Mouse (Mus musculus) forebrain, embryonic 11.5 days (tissue): ENCODE results near the gene Utp6. TPM values are rescaled to one million over a fixed set of nuclear protein-coding genes. Genes with fewer than 3 reads are reported as not detected.
A peak's percentile ranks its signal among the peaks of the same experiment; 100 is the strongest.

Experiments used
- ATAC-seq: fragments of 200-750 bp; cut with Nextera tagmentation; replicated peaks from 2 replicates; pipeline ENCODE4 v1.8.0; 2017; ENCODE audit warnings: moderate TSS enrichment; ENCODE audit not compliant: low FRiP score
- DNase-seq: peaks from one replicate; pipeline ENCODE4 v3.0.0-alpha.2; 2017; ENCODE audit warnings: low spot score
- H3K27ac ChIP-seq: fragments of 300-500 bp; sonication (generic); 2 replicates; pipeline ENCODE4 v1.5.1; 2014; ENCODE audit warnings: low read depth, low read length
- H3K27me3 ChIP-seq: fragments of 300-500 bp; sonication (generic); 2 replicates; pipeline ENCODE4 v1.6.1; 2014; ENCODE audit warnings: mild to moderate bottlenecking, low read length, mixed read lengths; ENCODE audit not compliant: control insufficient read depth, insufficient read depth
- H3K36me3 ChIP-seq: fragments of 300-500 bp; sonication (generic); 2 replicates; pipeline ENCODE4 v1.6.1; 2014; ENCODE audit warnings: mild to moderate bottlenecking, low read length, moderate library complexity, mixed read lengths; ENCODE audit not compliant: control insufficient read depth, insufficient read depth
- H3K4me1 ChIP-seq: fragments of 300-500 bp; sonication (generic); replicated peaks from 2 replicates; pipeline ENCODE4 v1.6.1; 2014; ENCODE audit warnings: low read length, mixed read lengths; ENCODE audit not compliant: control insufficient read depth, insufficient read depth
- H3K4me2 ChIP-seq: fragments of 300-500 bp; sonication (generic); 2 replicates; pipeline ENCODE4 v1.6.1; 2014; ENCODE audit warnings: low read depth, mild to moderate bottlenecking, low read length, moderate library complexity, mixed read lengths; ENCODE audit not compliant: severe bottlenecking
- H3K4me3 ChIP-seq: fragments of 300-500 bp; sonication (generic); 2 replicates; pipeline ENCODE4 v1.5.1; 2014; ENCODE audit warnings: low read depth, low read length
- H3K9ac ChIP-seq: fragments of 300-500 bp; sonication (generic); 2 replicates; pipeline ENCODE4 v1.6.1; 2014; ENCODE audit warnings: low read length
- H3K9me3 ChIP-seq: fragments of 300-500 bp; sonication (generic); 2 replicates; pipeline ENCODE4 v1.6.1; 2016; ENCODE audit warnings: low read length, mixed read lengths; ENCODE audit not compliant: control insufficient read depth
- WGBS: fragments of 180-500 bp; shearing (Covaris S2); extraction: QIAGEN DNeasy Blood & Tissue Kit; methylation state at CpG from one replicate; pipeline ENCODE4 v1.1.7; 2014; 5-methylcytosine and 5-hydroxymethylcytosine counted together
- polyA plus RNA-seq: library from polyadenylated mRNA; unstranded; fragments of >200 nt; fragmentation: Nextera tagmentation; extraction: Ambion mirVana; gene quantifications from 2 replicates; pipeline ENCODE4 v1.2.1, GENCODE M21; 2014

Gene Utp6
- polyA plus RNA-seq, 1 experiment from 2014 or later = 91.8 TPM

- no peak overlapping the region for H3K9ac ChIP-seq
- no peak overlapping the region for H3K4me3 ChIP-seq
- H3K4me2 ChIP-seq = no peak overlapping the region
- DNase-seq (no peak), ATAC-seq (no peak)
- no peaks in the 10 kb centered on the region for H3K9me3 ChIP-seq
- H3K27ac ChIP-seq = no peak overlapping the region
- peaks cover 6% of the 10 kb centered on the region for H3K36me3 ChIP-seq
- no peaks in the 10 kb centered on the region for H3K4me1 ChIP-seq
- WGBS = 87% methylated on average over 8 of the region's 8 CpGs
- H3K27me3 ChIP-seq = no peaks in the 10 kb centered on the region
Observed at GRCm38 (mm10) chr11:79943136-79943535, 19.1 kb downstream of the Utp6 start.

GRCm38 (mm10) chr11:79935766-79936165 is 26.4 kb downstream of the Utp6 start:
- DNase-seq (no peak), ATAC-seq (no peak)
- Histone ChIP-seq H3K4me2 (no peak overlapping the region), H3K27me3 (no peaks in the 10 kb centered on the region), H3K9ac (no peak overlapping the region), H3K9me3 (no peaks in the 10 kb centered on the region), H3K4me1 (no peaks in the 10 kb centered on the region), H3K4me3 (no peak overlapping the region), H3K36me3 (peaks cover 3% of the 10 kb centered on the region; the same call in 1 of the 2 replicates), H3K27ac (no peak overlapping the region)
- 86% methylated on average over 9 of the region's 9 CpGs for WGBS

- no peak overlapping the region for H3K27ac ChIP-seq
- DNase-seq (peak; percentile 26), ATAC-seq (no peak)
- no peaks in the 10 kb centered on the region for H3K9me3 ChIP-seq
- H3K27me3 ChIP-seq = no peaks in the 10 kb centered on the region
- 83% methylated on average over 1 of the region's 1 CpGs for WGBS
- H3K9ac ChIP-seq = no peak overlapping the region
- H3K4me3 ChIP-seq = no peak overlapping the region
- H3K36me3 ChIP-seq = no peaks in the 10 kb centered on the region
- no peaks in the 10 kb centered on the region for H3K4me1 ChIP-seq
- no peak overlapping the region for H3K4me2 ChIP-seq
Observed at GRCm38 (mm10) chr11:79922766-79923165, 39.4 kb downstream of the Utp6 start.

GRCm38 (mm10) chr11:79922157-79922556 is 40.0 kb downstream of the Utp6 start:
- no peak overlapping the region for H3K27ac ChIP-seq
- DNase-seq = peak; percentile 49
- H3K4me3 ChIP-seq = no peak overlapping the region
- H3K4me2 ChIP-seq = no peak overlapping the region
- no peaks in the 10 kb centered on the region for H3K9me3 ChIP-seq
- no peaks in the 10 kb centered on the region for H3K27me3 ChIP-seq
- H3K4me1 ChIP-seq = no peaks in the 10 kb centered on the region
- no peak for ATAC-seq
- H3K9ac ChIP-seq = no peak overlapping the region
- 81% methylated on average over 3 of the region's 3 CpGs for WGBS
- H3K36me3 ChIP-seq = no peaks in the 10 kb centered on the region

- Histone ChIP-seq H3K27ac (no peak overlapping the region), H3K4me3 (no peak overlapping the region), H3K4me2 (no peak overlapping the region), H3K9ac (no peak overlapping the region), H3K9me3 (no peaks in the 10 kb centered on the region), H3K4me1 (no peaks in the 10 kb centered on the region), H3K36me3 (no peaks in the 10 kb centered on the region), H3K27me3 (no peaks in the 10 kb centered on the region)
- 60% methylated on average over 5 of the region's 5 CpGs for WGBS
- DNase-seq = peak; percentile 41
- no peak for ATAC-seq
Observed at GRCm38 (mm10) chr11:79920505-79921025, 41.6 kb downstream of the Utp6 start.

GRCm38 (mm10) chr11:79919685-79920504 is 42.3 kb downstream of the Utp6 start:
- H3K4me3 ChIP-seq = no peak overlapping the region
- H3K27ac ChIP-seq = no peak overlapping the region
- ATAC-seq (no peak), DNase-seq (peak; percentile 86)
- H3K4me1 ChIP-seq = no peaks in the 10 kb centered on the region
- WGBS = 23% methylated on average over 13 of the region's 13 CpGs
- H3K36me3 ChIP-seq = no peaks in the 10 kb centered on the region
- no peak overlapping the region for H3K4me2 ChIP-seq
- H3K27me3 ChIP-seq = no peaks in the 10 kb centered on the region
- H3K9me3 ChIP-seq = no peaks in the 10 kb centered on the region
- no peak overlapping the region for H3K9ac ChIP-seq

GRCm38 (mm10) chr11:79915696-79916349 is 46.4 kb downstream of the Utp6 start:
- Histone ChIP-seq H3K4me3 (no peak overlapping the region), H3K9ac (no peak overlapping the region), H3K4me2 (no peak overlapping the region), H3K9me3 (no peaks in the 10 kb centered on the region), H3K27ac (no peak overlapping the region), H3K36me3 (no peaks in the 10 kb centered on the region), H3K27me3 (no peaks in the 10 kb centered on the region), H3K4me1 (no peaks in the 10 kb centered on the region)
- peak; percentile 40 for DNase-seq
- WGBS = 70% methylated on average over 9 of the region's 9 CpGs
- ATAC-seq = no peak

GRCm38 (mm10) chr11:79908600-79909483 is 53.3 kb downstream of the Utp6 start:
- DNase-seq = peak; percentile 55
- no peak for ATAC-seq
- H3K9me3 ChIP-seq = no peaks in the 10 kb centered on the region
- WGBS = 86% methylated on average over 14 of the region's 14 CpGs
- no peak overlapping the region for H3K4me2 ChIP-seq
- H3K4me1 ChIP-seq = no peaks in the 10 kb centered on the region
- no peak overlapping the region for H3K27ac ChIP-seq
- no peak overlapping the region for H3K9ac ChIP-seq
- H3K27me3 ChIP-seq = no peaks in the 10 kb centered on the region
- H3K36me3 ChIP-seq = no peaks in the 10 kb centered on the region
- no peak overlapping the region for H3K4me3 ChIP-seq
